Mouse (Mus musculus) midbrain, embryonic 15.5 days (tissue): ENCODE data around the gene Zbtb8os. TPM values are rescaled to one million over a fixed set of nuclear protein-coding genes. Genes with fewer than 3 reads are reported as not detected.

Source experiments
- ATAC-seq: fragments of 200-750 bp; cut with Nextera tagmentation; replicated peaks from 2 replicates; pipeline ENCODE4 v1.8.0; 2017; ENCODE audit warnings: moderate TSS enrichment
- H3K27ac ChIP-seq: fragments of 300-500 bp; sonication (generic); 2 replicates; pipeline ENCODE4 v1.5.1; 2015; ENCODE audit warnings: mild to moderate bottlenecking, inconsistent platforms
- H3K27me3 ChIP-seq: fragments of 300-500 bp; sonication (generic); replicated peaks from 2 replicates; pipeline ENCODE4 v1.6.1; 2015; ENCODE audit warnings: inconsistent platforms
- H3K36me3 ChIP-seq: fragments of 300-500 bp; sonication (generic); replicated peaks from 2 replicates; pipeline ENCODE4 v1.6.1; 2015; ENCODE audit warnings: inconsistent platforms
- H3K4me1 ChIP-seq: fragments of 300-500 bp; sonication (generic); 2 replicates; pipeline ENCODE4 v1.6.1; 2015; ENCODE audit warnings: inconsistent platforms
- H3K4me2 ChIP-seq: fragments of 300-500 bp; sonication (generic); 2 replicates; pipeline ENCODE4 v1.6.1; 2015; ENCODE audit warnings: inconsistent platforms, mild to moderate bottlenecking, moderate library complexity
- H3K4me3 ChIP-seq: fragments of 300-500 bp; sonication (generic); 2 replicates; pipeline ENCODE4 v1.5.1; 2015; ENCODE audit warnings: mild to moderate bottlenecking, inconsistent platforms
- H3K9ac ChIP-seq: fragments of 300-500 bp; sonication (generic); 2 replicates; pipeline ENCODE4 v1.6.1; 2015; ENCODE audit warnings: mild to moderate bottlenecking, inconsistent platforms
- H3K9me3 ChIP-seq: fragments of 300-500 bp; sonication (generic); 2 replicates; pipeline ENCODE4 v1.6.1; 2016; ENCODE audit warnings: inconsistent platforms
- WGBS: fragments of 180-500 bp; shearing (Covaris S2); methylation state at CpG from one replicate; pipeline ENCODE4 v1.1.7; 2015; ENCODE audit warnings: mixed read lengths; 5-methylcytosine and 5-hydroxymethylcytosine counted together
- polyA plus RNA-seq: library from polyadenylated mRNA; unstranded; fragments of >200 nt; fragmentation: Nextera tagmentation; extraction: Ambion mirVana; gene quantifications from 2 replicates; pipeline ENCODE4 v1.2.1, GENCODE M21; 2015

The Zbtb8os gene
- polyA plus RNA-seq, 1 experiment from 2014 or later, result 19.9 TPM

- H3K27me3 ChIP-seq, result no peaks in the 10 kb centered on the region
- no peak for ATAC-seq
- H3K36me3 ChIP-seq, result peaks cover 4% of the 10 kb centered on the region; the same call in 1 of the 2 replicates
- H3K4me2 ChIP-seq, result no peak overlapping the region
- no peaks in the 10 kb centered on the region for H3K9me3 ChIP-seq
- H3K27ac ChIP-seq, result no peak overlapping the region
- no peak overlapping the region for H3K4me3 ChIP-seq
- no peaks in the 10 kb centered on the region for H3K4me1 ChIP-seq
- 93% methylated on average over 3 of the region's 3 CpGs for WGBS
- H3K9ac ChIP-seq, result no peak overlapping the region
These were observed 28.9 kb downstream of the Zbtb8os start for GRCm38 (mm10) chr4:129364379-129364778.

DNA sequence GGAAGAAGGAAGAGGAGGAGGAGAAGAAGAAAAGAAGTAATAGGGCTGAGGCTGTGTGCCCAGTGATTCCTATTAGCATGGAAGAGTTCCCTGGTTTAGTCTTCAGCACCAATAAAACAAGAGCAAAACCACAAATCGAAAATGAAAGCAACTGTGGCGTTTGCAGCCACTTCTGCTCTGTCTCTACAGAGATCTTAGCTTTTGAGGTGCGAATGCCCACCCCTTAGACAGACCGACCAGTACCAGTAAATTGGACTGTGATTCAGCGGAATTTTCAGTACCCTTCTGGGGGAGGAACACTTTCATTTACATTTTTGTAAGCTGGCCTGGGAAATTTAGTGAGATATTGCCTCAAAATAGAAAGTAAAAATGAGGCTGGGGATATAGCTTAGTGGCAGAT lies 29.7 kb downstream of the Zbtb8os start:
- ATAC-seq, result no peak
- H3K4me1 ChIP-seq, result no peaks in the 10 kb centered on the region
- H3K27me3 ChIP-seq, result no peaks in the 10 kb centered on the region
- H3K27ac ChIP-seq, result no peak overlapping the region
- 94% methylated on average over 5 of the region's 5 CpGs for WGBS
- no peak overlapping the region for H3K4me2 ChIP-seq
- no peaks in the 10 kb centered on the region for H3K36me3 ChIP-seq
- H3K9me3 ChIP-seq, result no peaks in the 10 kb centered on the region
- no peak overlapping the region for H3K9ac ChIP-seq
- H3K4me3 ChIP-seq, result no peak overlapping the region

DNA sequence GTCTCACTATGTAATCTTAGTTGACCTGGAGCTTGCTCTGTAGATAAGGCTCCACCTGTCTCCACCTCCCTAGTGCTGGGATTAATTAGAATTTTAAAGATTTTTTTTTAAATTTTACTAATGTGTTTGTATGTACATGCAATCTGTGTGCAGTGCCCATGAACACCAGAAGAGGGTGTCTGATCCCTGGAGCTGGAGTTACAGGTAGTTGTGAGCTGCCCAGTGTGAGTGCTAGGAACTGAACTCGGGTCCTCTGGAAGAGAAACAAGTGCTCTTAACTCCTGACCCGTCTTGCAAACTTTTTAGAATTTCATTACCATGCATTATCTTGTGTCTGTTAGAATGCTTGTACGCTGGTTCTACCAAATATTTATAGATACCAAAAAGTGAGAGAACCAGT lies 35.9 kb downstream of the Zbtb8os start:
- H3K4me1 ChIP-seq, result peaks cover 23% of the 10 kb centered on the region
- H3K36me3 ChIP-seq, result no peaks in the 10 kb centered on the region
- H3K27ac ChIP-seq, result no peak overlapping the region
- H3K27me3 ChIP-seq, result no peaks in the 10 kb centered on the region
- H3K9me3 ChIP-seq, result no peaks in the 10 kb centered on the region
- WGBS, result 91% methylated on average over 3 of the region's 3 CpGs
- no peak overlapping the region for H3K4me3 ChIP-seq
- H3K9ac ChIP-seq, result no peak overlapping the region
- no peak overlapping the region for H3K4me2 ChIP-seq
- ATAC-seq, result no peak

GRCm38 (mm10) chr4:129373202-129373976 lies 37.9 kb downstream of the Zbtb8os start:
- Histone ChIP-seq H3K4me2 (no peak overlapping the region), H3K27ac (no peak overlapping the region), H3K27me3 (no peaks in the 10 kb centered on the region), H3K9me3 (no peaks in the 10 kb centered on the region), H3K4me3 (no peak overlapping the region), H3K9ac (no peak overlapping the region), H3K4me1 (peaks cover 36% of the 10 kb centered on the region), H3K36me3 (no peaks in the 10 kb centered on the region)
- 46% methylated on average over 8 of the region's 8 CpGs for WGBS
- ATAC-seq, result no peak

DNA sequence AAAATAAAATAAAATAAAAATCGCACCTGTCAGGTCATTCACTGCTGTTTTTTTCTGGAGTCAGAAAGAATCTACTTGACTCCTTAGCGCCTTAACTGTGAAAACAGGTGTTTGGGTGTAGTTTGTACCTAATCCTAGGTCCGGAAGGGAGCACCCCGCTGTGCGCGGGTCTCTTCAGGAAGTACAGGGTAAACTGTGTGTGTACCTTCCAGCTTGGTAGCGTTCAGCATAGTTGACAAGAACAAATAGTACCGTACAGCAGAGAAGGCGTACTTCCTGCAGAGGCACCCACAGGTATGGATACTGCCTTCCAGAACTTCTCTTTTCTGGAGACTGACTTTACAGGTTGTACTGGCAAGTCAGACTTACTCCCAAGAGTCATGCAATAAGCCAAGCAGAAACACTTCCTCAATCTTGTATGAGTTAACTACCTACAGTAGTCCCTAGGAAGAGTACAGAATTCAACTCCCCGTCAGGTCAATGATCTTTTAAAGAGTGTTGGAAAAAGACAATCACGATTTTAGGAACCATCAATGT lies 38.8 kb downstream of the Zbtb8os start:
- Histone ChIP-seq H3K4me3 (no peak overlapping the region), H3K9ac (no peak overlapping the region), H3K4me1 (peaks cover 37% of the 10 kb centered on the region), H3K27me3 (0 out of 2 replicates have a peak, but pooled peaks cover 5% of the 10 kb centered on the region), H3K36me3 (no peaks in the 10 kb centered on the region), H3K9me3 (no peaks in the 10 kb centered on the region), H3K4me2 (no peak overlapping the region), H3K27ac (no peak overlapping the region)
- ATAC-seq, result no peak
- 43% methylated on average over 11 of the region's 11 CpGs for WGBS

GRCm38 (mm10) chr4:129375000-129375399 lies 39.5 kb downstream of the Zbtb8os start:
- no peaks in the 10 kb centered on the region for H3K36me3 ChIP-seq
- H3K4me1 ChIP-seq, result peaks cover 37% of the 10 kb centered on the region
- 0 out of 2 replicates have a peak, but pooled peaks cover 7% of the 10 kb centered on the region for H3K27me3 ChIP-seq
- no peak overlapping the region for H3K9ac ChIP-seq
- no peak for ATAC-seq
- H3K27ac ChIP-seq, result no peak overlapping the region
- H3K4me2 ChIP-seq, result no peak overlapping the region
- WGBS, result 11% methylated on average over 6 of the region's 6 CpGs
- H3K4me3 ChIP-seq, result no peak overlapping the region
- no peaks in the 10 kb centered on the region for H3K9me3 ChIP-seq

DNA sequence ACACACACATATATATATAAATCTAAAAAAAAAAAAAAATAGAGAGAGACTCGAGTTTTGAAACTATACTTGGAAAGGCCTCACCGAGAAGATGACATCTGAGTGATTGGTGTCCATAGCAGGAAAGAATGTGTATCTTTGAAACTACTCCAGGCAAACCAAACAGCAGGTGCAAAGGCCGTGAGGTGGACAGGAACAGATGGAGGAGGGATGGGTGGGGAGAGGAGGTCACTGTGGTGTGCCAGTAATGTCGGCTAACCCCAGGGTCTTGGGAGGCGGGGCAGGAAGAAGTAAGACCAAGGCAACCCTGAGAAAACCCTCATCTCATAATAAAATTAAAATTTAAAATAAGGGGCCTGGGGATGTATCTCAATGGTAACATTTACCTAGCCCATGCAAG lies 40.3 kb downstream of the Zbtb8os start:
- no peak overlapping the region for H3K27ac ChIP-seq
- 77% methylated on average over 5 of the region's 5 CpGs for WGBS
- 0 out of 2 replicates have a peak, but pooled peaks cover 7% of the 10 kb centered on the region for H3K27me3 ChIP-seq
- no peak overlapping the region for H3K4me3 ChIP-seq
- H3K4me1 ChIP-seq, result peaks cover 37% of the 10 kb centered on the region
- no peaks in the 10 kb centered on the region for H3K36me3 ChIP-seq
- ATAC-seq, result no peak
- H3K4me2 ChIP-seq, result no peak overlapping the region
- H3K9me3 ChIP-seq, result no peaks in the 10 kb centered on the region
- no peak overlapping the region for H3K9ac ChIP-seq

DNA sequence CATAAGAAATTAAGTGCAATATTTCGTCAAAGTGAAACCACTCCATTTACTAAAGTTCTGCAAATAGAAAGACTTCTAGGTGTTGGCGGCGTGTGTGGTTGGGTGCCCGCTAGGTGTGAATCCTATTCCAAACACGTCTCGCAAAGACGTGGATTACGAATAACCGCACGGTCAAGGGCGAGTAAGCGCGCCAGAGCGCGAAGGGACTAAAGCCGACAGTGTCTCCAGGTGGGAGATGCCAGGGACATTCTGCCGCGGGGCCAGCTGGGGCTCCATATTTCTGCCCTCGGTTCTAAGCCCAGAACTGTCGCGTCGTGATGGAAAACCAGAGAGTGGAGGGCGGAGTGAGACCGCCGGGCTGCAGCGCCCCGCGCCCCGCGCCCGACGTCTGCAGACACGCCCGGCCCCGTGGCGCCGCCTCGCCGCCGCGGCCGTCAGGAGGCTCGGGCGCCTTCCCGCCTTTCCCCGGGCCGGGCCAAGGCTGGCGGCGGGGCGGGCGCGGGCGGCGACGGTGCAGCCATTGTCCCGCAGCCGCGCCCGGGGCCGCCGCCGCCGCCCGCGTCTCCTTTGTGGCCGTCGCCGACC lies 41.6 kb downstream of the Zbtb8os start:
- H3K4me1 ChIP-seq, result peaks cover 37% of the 10 kb centered on the region

GRCm38 (mm10) chr4:129377601-129378390 lies 42.3 kb downstream of the Zbtb8os start, which contains the start of gene Zbtb8a:
Zbtb8a (minus strand) TSS chr4:129378116.
- 0 out of 2 replicates have a peak, but pooled peaks cover 7% of the 10 kb centered on the region for H3K27me3 ChIP-seq
- 2% methylated on average over 48 of the region's 65 CpGs for WGBS
- H3K9me3 ChIP-seq, result no peaks in the 10 kb centered on the region
- peak within 1 kb of the TSS; percentile 73 for H3K4me3 ChIP-seq
- peaks cover 37% of the 10 kb centered on the region for H3K4me1 ChIP-seq
- ATAC-seq, result peak; percentile 87
- H3K4me2 ChIP-seq, result peak within 1 kb of the TSS; percentile 60
- peak within 1 kb of the TSS; percentile 82 for H3K27ac ChIP-seq
- peak within 1 kb of the TSS; percentile 65 for H3K9ac ChIP-seq
- H3K36me3 ChIP-seq, result no peaks in the 10 kb centered on the region

More for the DNA sequence above, 41.6 kb downstream of the Zbtb8os start:
- H3K4me3 ChIP-seq, result peak overlapping the region; percentile 73
- ATAC-seq, result peak; percentile 58
- peak overlapping the region; percentile 60 for H3K4me2 ChIP-seq
- H3K9me3 ChIP-seq, result no peaks in the 10 kb centered on the region
- H3K36me3 ChIP-seq, result no peaks in the 10 kb centered on the region
- H3K27ac ChIP-seq, result peak overlapping the region; percentile 82
- 0 out of 2 replicates have a peak, but pooled peaks cover 7% of the 10 kb centered on the region for H3K27me3 ChIP-seq
- H3K9ac ChIP-seq, result peak overlapping the region; percentile 65
- WGBS, result under 1% methylated on average over 58 of the region's 68 CpGs

GRCm38 (mm10) chr4:129379805-129380204 lies 44.3 kb downstream of the Zbtb8os start:
- WGBS, result 78% methylated on average over 3 of the region's 3 CpGs
- no peak overlapping the region for H3K9ac ChIP-seq
- H3K4me2 ChIP-seq, result no peak overlapping the region
- H3K9me3 ChIP-seq, result no peaks in the 10 kb centered on the region
- H3K36me3 ChIP-seq, result no peaks in the 10 kb centered on the region
- no peak for ATAC-seq
- no peak overlapping the region for H3K27ac ChIP-seq
- H3K27me3 ChIP-seq, result 0 out of 2 replicates have a peak, but pooled peaks cover 7% of the 10 kb centered on the region
- H3K4me1 ChIP-seq, result peaks cover 27% of the 10 kb centered on the region
- no peak overlapping the region for H3K4me3 ChIP-seq

DNA sequence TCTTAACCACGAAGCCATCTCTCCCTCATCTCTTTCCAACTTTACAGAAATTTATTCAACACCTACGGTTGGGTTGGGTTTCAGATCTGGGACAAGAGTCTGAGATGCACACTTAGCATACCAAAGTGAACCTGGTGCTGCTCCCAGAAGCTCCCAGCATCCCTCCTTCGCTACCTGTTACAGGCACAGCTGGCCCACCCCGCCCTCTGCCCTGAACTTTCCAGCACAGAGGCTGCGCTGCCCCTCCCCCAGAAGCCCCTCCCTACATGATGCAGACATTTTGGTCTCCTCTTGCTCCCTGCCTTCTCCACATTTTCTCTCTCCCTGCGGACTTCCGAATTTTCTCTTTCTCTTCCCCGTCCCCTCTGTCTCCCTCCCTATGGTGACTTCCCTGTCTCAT lies 45.7 kb downstream of the Zbtb8os start:
- no peaks in the 10 kb centered on the region for H3K36me3 ChIP-seq
- peaks cover 16% of the 10 kb centered on the region for H3K4me1 ChIP-seq
- H3K9me3 ChIP-seq, result no peaks in the 10 kb centered on the region
- 80% methylated on average over 8 of the region's 8 CpGs for WGBS
- no peak overlapping the region for H3K9ac ChIP-seq
- H3K27ac ChIP-seq, result no peak overlapping the region
- H3K27me3 ChIP-seq, result 0 out of 2 replicates have a peak, but pooled peaks cover 7% of the 10 kb centered on the region
- no peak for ATAC-seq
- no peak overlapping the region for H3K4me2 ChIP-seq
- no peak overlapping the region for H3K4me3 ChIP-seq

- Histone ChIP-seq H3K4me1 (peaks cover 8% of the 10 kb centered on the region; the same call in 1 of the 2 replicates), H3K9me3 (no peaks in the 10 kb centered on the region), H3K4me2 (no peak overlapping the region), H3K9ac (no peak overlapping the region), H3K4me3 (no peak overlapping the region), H3K27me3 (0 out of 2 replicates have a peak, but pooled peaks cover 7% of the 10 kb centered on the region), H3K27ac (no peak overlapping the region), H3K36me3 (no peaks in the 10 kb centered on the region)
- no peak for ATAC-seq
- 91% methylated on average over 9 of the region's 9 CpGs for WGBS
These were observed 46.5 kb downstream of the Zbtb8os start for GRCm38 (mm10) chr4:129382029-129382428.
